Mouse (Mus musculus) heart, adult 2 months (tissue): Measurements from ENCODE around the gene Trim28. TPM values are rescaled to one million over a fixed set of nuclear protein-coding genes. Genes with fewer than 3 reads are reported as not detected.

Source experiments
- DNase-seq, 2 experiments: peaks; one replicate each; pipeline ENCODE4 v3.0.0; 2021
- H3K27ac ChIP-seq: fragments of 200-600 bp; 2 replicates; pipeline ENCODE4 v1.8.1; 2022
- H3K27me3 ChIP-seq: fragments of 200-500 bp; 2 replicates; pipeline ENCODE4 v1.6.1; 2012; ENCODE audit warnings: mild to moderate bottlenecking, low read length, inconsistent platforms, mixed read lengths; ENCODE audit not compliant: control insufficient read depth, insufficient read depth
- H3K36me3 ChIP-seq: fragments of 200-500 bp; 2 replicates; pipeline ENCODE4 v1.6.1; 2012; ENCODE audit warnings: low read length, inconsistent platforms; ENCODE audit not compliant: control insufficient read depth, insufficient read depth
- H3K4me1 ChIP-seq: fragments of 200-500 bp; 2 replicates; pipeline ENCODE4 v1.6.1; 2011; ENCODE audit warnings: low read length; ENCODE audit not compliant: control insufficient read depth, insufficient read depth
- H3K4me3 ChIP-seq: fragments of 200-600 bp; 2 replicates; pipeline ENCODE4 v1.8.1; 2022
- H3K79me2 ChIP-seq: fragments of 200-500 bp; replicated peaks from 2 replicates; pipeline ENCODE4 v1.6.1; 2012; ENCODE audit warnings: mild to moderate bottlenecking, inconsistent platforms, low read length, moderate library complexity, mixed read lengths; ENCODE audit not compliant: control insufficient read depth, insufficient read depth
- H3K9ac ChIP-seq: fragments of 200-500 bp; 2 replicates; pipeline ENCODE4 v1.6.1; 2012; ENCODE audit warnings: low read depth, mild to moderate bottlenecking, control low read depth, inconsistent platforms, low read length, mixed read lengths
- CTCF ChIP-seq: fragments of 200-600 bp; IDR thresholded peaks from 2 replicates; pipeline ENCODE4 v1.8.1; 2022; ENCODE audit warnings: antibody characterized with exemption, mild to moderate bottlenecking, moderate library complexity
- EP300 ChIP-seq: fragments of 200-500 bp; IDR thresholded peaks from 2 replicates; pipeline ENCODE4 v1.6.1; 2011; ENCODE audit warnings: low read depth, low read length, control low read depth; ENCODE audit not compliant: insufficient read depth
- POLR2A ChIP-seq: fragments of 200-500 bp; IDR thresholded peaks from 2 replicates; pipeline ENCODE4 v1.6.1; 2011; ENCODE audit warnings: mild to moderate bottlenecking, low read depth, low read length, control low read depth; ENCODE audit not compliant: insufficient read depth
- WGBS: fragments of 180-500 bp; shearing (Covaris S2); methylation state at CpG from one replicate; pipeline ENCODE4 v1.1.7; 2018; 5-methylcytosine and 5-hydroxymethylcytosine counted together
- intact Hi-C: fragments of 180-260 bp; cut with DNase I; formaldehyde crosslinking; loops from one replicate; pipeline ENCODE4 v1.15.1; 2025
- polyA plus RNA-seq: library from polyadenylated mRNA; depleted of rRNA; stranded (reverse); fragments of >200 nt; gene quantifications from 2 replicates; pipeline ENCODE4 v1.2.3, GENCODE M21; 2012
- total RNA-seq, 2 experiments: library from RNA; stranded (reverse); gene quantifications; 2 replicates each; pipeline ENCODE4 v1.2.3; 2021

The Trim28 gene
- total and polyA plus RNA-seq, 3 experiments, result 83.8 to 139 (median 86.0) TPM

DNA sequence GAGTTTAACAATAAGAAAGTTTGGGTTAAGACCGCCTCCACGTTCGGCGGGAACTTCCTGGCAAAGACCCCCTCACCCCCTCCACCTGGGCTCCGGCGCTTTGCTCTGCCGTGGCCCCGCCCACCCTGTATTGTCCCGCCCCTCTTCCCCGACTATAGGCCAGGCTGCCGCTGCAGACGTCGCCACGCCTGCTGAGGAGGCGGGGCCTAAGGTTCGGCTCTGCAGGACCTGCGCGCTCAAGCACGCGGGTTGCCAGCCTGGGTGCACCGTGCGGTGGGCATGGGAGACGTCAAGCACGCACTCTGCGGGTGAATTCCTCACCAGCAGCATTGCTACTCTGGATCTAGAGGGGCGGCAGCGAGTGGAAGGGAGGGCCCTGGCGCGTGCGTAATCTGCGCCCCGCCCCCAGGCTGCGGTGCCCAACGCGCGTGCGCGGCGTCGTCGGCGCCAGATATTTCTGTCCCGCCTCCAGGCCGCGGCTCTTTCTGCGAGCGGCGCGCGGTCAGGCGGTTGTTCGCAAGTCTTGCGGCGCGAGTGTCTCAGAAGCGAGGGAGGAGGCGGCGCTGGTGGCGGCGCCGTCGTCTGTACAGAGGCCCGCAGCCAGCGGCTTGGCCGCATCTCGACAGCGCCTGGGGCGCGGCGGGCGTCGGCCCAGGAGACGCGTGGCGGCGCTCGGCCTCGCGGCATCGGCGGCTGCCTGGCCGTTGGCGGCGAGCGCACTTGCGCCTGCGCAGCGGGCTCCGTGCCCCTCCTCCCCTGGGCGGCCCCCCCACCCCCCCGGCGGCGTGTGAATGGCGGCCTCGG, 25.2 kb downstream of the Trim28 start:
- Histone ChIP-seq H3K27ac (peak overlapping the region; percentile 98), H3K79me2 (peaks cover 1% of the 10 kb centered on the region), H3K9ac (peak overlapping the region; percentile 89), H3K27me3 (no peaks in the 10 kb centered on the region), H3K4me1 (peaks cover 6% of the 10 kb centered on the region), H3K4me3 (peak overlapping the region; percentile 100), H3K36me3 (peaks cover 9% of the 10 kb centered on the region)
- peak; percentile 96 to 98 for DNase-seq
- intact Hi-C loops, result loop anchor here (1.0 kb wide), 2 partner anchors 10 to 14 kb away; partner anchors contain the start of genes Chmp2a and Zbtb45
- TF ChIP-seq CTCF, result 0 out of 2 replicates have a peak, but pooled peaks have one; percentile 15
- TF ChIP-seq POLR2A, result peak; percentile 88
- 0 out of 2 replicates have a peak, but pooled peaks have one; percentile 59 for TF ChIP-seq EP300
- under 1% methylated on average over 84 of the region's 95 CpGs for WGBS

DNA sequence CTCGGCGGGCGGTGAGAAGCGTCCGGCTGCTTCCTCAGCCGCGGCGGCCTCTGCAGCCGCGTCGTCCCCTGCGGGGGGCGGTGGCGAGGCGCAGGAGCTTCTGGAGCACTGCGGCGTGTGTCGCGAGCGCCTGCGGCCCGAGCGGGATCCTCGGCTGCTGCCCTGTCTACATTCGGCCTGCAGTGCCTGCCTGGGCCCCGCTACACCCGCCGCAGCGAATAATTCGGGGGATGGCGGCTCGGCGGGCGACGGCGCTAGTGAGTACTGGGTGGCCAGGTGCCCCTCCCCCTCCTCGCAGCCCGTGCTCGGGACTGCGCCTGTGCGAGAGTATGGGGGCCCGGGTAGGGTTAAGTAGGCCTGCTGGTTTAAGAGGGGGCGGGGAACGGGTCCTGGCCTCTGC, 25.9 kb downstream of the Trim28 start:
- peak; percentile 73 to 75 for DNase-seq
- Histone ChIP-seq H3K36me3 (peaks cover 9% of the 10 kb centered on the region), H3K27me3 (no peaks in the 10 kb centered on the region), H3K79me2 (peaks cover 1% of the 10 kb centered on the region), H3K4me1 (peaks cover 6% of the 10 kb centered on the region), H3K9ac (peak overlapping the region; percentile 89), H3K4me3 (peak overlapping the region; percentile 100), H3K27ac (peak overlapping the region; percentile 98)
- intact Hi-C loops, result loop anchor here (1.0 kb wide), 1 partner anchor 9 kb away; the partner anchor contains the start of gene Chmp2a
- TF ChIP-seq POLR2A (no peak), CTCF (peak; percentile 28), EP300 (no peak)
- WGBS, result under 1% methylated on average over 43 of the region's 44 CpGs

DNA sequence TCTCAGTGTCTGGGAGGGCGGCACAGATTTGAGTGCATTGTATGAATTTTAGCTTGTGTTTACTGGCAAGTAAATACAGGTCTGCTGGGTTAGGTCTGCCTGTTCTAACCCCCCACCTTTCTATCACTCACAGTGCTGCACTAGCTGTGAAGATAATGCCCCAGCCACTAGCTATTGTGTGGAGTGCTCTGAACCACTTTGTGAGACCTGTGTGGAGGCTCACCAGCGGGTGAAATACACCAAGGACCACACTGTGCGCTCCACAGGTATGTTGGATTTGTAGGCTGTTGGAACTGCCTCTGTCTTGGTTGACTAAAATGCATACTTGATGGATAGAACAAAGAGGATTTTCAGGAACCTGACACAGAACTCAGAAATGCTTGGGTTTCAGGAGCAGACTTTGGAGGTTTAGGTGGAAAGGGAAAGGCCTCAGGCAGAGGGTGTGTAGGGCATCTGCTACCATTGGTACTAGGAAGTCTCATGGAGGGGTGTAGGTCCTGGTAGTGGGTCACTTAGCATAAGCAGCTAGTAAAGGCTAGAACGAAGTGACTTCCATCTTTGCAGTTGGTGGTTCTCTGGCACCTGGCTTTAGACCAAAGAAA, 26.7 kb downstream of the Trim28 start:
- WGBS, result 34% methylated on average over 4 of the region's 4 CpGs
- Histone ChIP-seq H3K27me3 (no peaks in the 10 kb centered on the region), H3K4me3 (peak overlapping the region; percentile 100), H3K36me3 (peaks cover 9% of the 10 kb centered on the region), H3K27ac (no peak overlapping the region; the same call in 1 of the 2 replicates), H3K79me2 (peaks cover 1% of the 10 kb centered on the region), H3K4me1 (peaks cover 6% of the 10 kb centered on the region), H3K9ac (peak overlapping the region; percentile 89)
- intact Hi-C loops, result no loop called here
- TF ChIP-seq POLR2A (no peak), CTCF (no peak), EP300 (no peak)
- DNase-seq, result peak in 1 of 2 experiments; percentile 16

DNA sequence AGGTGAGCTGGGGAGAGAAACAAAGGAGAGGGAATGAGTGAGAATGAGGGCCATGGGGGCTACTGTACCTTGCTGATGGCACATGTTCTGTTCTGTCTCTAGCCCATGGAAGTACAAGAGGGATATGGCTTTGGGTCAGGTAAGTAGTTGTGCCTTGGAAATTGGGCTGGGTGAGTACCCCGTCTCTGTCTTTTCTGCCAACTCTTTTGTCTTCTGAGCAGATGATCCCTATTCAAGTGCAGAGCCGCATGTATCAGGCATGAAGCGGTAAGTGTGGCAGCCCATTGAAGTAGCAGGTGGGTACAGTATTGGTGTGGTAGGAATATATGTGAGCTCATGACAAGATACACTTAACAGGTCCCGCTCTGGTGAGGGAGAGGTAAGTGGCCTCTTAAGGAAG, 30.1 kb downstream of the Trim28 start:
- peaks cover 4% of the 10 kb centered on the region; the same call in 1 of the 2 replicates for H3K4me1 ChIP-seq
- DNase-seq, result no peak
- 94% methylated on average over 4 of the region's 4 CpGs for WGBS
- H3K79me2 ChIP-seq, result peaks cover 1% of the 10 kb centered on the region
- H3K4me3 ChIP-seq, result no peak overlapping the region
- intact Hi-C loops, result no loop called here
- H3K36me3 ChIP-seq, result peaks cover 9% of the 10 kb centered on the region
- H3K9ac ChIP-seq, result no peak overlapping the region
- no peak overlapping the region for H3K27ac ChIP-seq
- H3K27me3 ChIP-seq, result no peaks in the 10 kb centered on the region
- TF ChIP-seq EP300 (no peak), CTCF (no peak), POLR2A (no peak)

DNA sequence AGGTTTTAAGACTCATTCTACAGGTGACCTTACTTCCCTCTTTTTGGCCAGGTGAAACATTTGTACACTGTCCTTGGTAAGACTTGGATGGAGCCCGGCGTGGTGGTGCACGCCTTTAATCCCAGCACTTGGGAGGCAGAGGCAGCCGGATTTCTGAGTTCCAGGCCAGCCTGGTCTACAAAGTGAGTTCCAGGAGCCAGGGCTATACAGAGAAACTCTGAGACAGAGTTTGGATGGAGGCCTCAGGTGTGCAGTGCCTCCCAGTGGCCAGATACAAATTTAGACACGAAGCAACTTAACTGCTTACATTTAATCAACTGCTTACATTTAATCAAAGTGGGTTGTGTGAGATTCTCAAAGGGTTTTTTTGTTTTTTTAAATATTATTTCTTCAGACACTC, 32.2 kb downstream of the Trim28 start:
- intact Hi-C loops, result loop anchor here (10.0 kb wide), 1 partner anchor 556 kb away; the partner anchor contains the start of gene Zfp606

DNA sequence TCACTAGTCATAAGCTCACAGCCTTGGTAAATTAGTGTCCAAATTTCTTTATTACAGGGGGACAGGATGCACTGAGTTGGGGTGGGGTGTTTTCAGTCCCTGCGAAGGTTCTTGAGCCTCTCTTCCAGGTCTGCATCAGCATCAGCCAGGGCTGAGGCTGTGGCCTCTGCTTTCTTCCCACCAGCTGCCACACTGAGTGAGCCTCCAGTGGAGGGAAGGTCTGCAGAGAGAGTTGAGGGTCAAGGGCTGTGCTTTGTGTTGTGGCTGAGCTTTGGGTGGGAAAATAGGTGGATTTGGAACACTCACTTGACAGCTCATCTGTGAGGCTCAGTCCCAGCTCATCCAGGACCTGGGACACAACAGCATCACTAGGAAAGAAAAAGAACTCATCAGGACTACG, 33.1 kb downstream of the Trim28 start:
- H3K4me3 ChIP-seq, result no peak overlapping the region
- no peak overlapping the region for H3K27ac ChIP-seq
- no peak overlapping the region for H3K9ac ChIP-seq
- WGBS, result 84% methylated on average over 2 of the region's 2 CpGs
- TF ChIP-seq EP300, result no peak
- TF ChIP-seq CTCF, result no peak
- intact Hi-C loops, result loop anchor here (10.0 kb wide), 1 partner anchor 557 kb away; the partner anchor contains the start of gene Zfp606
- no peaks in the 10 kb centered on the region; the same call in 1 of the 2 replicates for H3K36me3 ChIP-seq
- no peak for DNase-seq
- no peaks in the 10 kb centered on the region for H3K27me3 ChIP-seq
- peaks cover 6% of the 10 kb centered on the region for H3K4me1 ChIP-seq
- H3K79me2 ChIP-seq, result no peaks in the 10 kb centered on the region

More for the DNA sequence above, 32.2 kb downstream of the Trim28 start:
- H3K79me2 ChIP-seq, result peaks cover 1% of the 10 kb centered on the region
- H3K4me3 ChIP-seq, result no peak overlapping the region
- 68% methylated on average over 5 of the region's 5 CpGs for WGBS
- peaks cover 3% of the 10 kb centered on the region for H3K4me1 ChIP-seq
- H3K27ac ChIP-seq, result no peak overlapping the region
- DNase-seq, result peak in 1 of 2 experiments; percentile 16
- TF ChIP-seq EP300 (no peak), CTCF (peak; percentile 56), POLR2A (no peak)
- H3K36me3 ChIP-seq, result peaks cover 4% of the 10 kb centered on the region
- H3K9ac ChIP-seq, result no peak overlapping the region
- no peaks in the 10 kb centered on the region for H3K27me3 ChIP-seq
